Mouse (Mus musculus) left cerebral cortex, adult 8-10 months (tissue): ENCODE measurements around the gene Pikfyve. TPM values are rescaled to one million over a fixed set of nuclear protein-coding genes. Genes with fewer than 3 reads are reported as not detected.

Source experiments
- DNase-seq, 2 experiments: peaks; one replicate each; pipeline ENCODE4 v3.0.0; 2022; ENCODE audit warnings: low spot score in 2 of 2
- total RNA-seq, 4 experiments: library from RNA; stranded (reverse); gene quantifications; 2 replicates each; pipeline ENCODE4 v1.2.4; 2022

Gene Pikfyve
- 10 to 100 TPM; 46.0 to 56.0 (median 49.4) TPM for total RNA-seq

DNA sequence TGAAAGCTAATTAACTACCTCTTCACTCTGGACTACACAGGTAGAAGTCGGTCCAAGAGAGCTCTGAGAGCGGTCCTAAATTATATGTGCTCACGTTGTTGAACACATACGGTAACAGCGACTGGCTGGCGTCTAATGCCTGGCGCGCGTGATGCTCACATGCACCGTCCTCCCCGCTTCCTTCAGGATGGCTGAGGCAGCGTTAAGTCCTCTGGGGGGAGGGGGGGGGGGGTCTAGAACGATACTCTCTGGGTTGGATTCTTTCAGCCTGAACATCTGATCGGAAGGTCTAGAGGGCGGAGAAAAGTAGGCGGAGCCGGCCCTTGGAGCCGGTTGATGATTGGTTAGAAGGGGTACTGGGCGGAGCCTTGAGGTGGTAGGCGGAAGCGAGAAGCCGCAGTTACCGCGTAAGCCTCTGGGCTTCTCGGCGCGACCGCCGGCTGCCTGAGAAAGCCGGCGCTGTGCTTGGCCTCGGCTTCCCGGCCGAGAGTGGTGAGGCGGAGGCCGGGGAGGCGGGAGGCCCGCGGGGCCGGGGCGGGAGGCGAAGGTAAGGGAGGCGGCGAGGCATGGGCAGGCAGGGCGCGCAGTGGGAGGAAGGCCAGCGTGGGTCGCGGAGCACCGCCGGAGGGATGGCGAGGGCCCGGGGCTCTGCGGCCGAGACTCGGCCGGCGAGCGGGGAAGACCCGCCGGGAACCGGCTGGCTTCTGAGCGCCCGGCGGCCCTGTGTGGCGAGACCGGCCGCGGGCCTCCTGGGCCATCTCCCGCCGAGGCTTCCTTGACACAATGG, at the start of gene Pikfyve, which contains the start of gene Idh1:
Gene Pikfyve (plus strand): TSS at position 397 of the 787 bp plus-strand sequence.
Gene Idh1 (minus strand): TSS at position 214 of the 787 bp plus-strand sequence.
- peak; percentile 94 to 97 for DNase-seq

DNA sequence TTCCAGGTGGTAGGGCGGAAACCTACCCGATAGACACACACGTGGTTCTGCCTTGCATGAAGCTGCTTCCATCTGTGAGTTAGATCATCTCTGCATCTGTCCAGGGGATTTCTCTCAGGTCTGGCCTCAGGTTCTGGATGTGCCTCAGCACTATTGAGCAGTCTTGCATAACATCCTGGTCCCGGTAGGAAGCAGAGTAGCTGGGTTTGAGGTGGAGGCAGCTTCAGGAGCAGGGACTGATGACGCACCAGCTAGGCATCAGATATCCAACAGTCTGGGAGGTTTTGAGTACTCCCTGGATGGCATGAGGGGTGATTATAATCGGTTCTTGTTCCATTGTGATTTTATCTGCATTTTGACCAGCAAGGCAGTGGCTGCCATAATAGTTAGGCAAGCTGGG, 48.9 kb upstream of the Pikfyve start:
- no peak for DNase-seq

DNA sequence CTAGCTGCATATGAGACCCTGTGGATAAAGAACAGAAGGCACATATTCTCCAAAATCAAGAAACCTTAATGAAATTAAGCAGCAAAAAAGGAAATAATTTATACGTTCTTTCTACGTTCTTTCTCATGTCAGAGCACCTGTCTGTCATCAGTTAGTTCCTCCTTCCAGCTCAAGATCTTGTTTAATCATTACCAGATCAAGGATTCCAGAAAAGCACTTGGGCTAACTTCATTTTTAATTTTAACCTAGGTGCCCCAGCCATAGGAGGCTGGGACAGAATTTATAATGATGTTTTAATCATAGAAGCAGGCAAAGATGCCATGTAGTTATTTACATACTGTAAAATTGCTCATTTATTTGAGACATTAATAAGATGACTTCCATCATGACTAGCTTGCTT, 41.7 kb upstream of the Pikfyve start:
- no peak for DNase-seq

DNA sequence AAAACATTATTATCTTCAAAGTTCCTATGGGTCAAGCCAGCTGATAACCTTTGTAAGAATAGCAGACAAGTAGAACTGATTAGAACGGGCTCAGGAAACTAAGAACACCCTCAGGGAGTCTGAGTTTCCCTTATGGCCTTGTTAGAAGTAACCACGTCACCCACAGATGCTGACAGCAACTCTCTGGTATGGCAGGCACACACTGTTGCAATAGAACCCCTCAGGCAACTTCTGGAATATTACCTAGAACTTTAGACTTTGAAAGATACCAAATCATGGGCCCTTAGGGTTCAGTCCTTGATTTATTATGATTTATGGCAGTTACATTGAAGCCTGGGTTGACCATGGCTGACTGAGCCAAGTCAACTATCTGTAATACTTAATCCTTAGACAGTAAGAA, 39.9 kb upstream of the Pikfyve start:
- DNase-seq, result no peak

DNA sequence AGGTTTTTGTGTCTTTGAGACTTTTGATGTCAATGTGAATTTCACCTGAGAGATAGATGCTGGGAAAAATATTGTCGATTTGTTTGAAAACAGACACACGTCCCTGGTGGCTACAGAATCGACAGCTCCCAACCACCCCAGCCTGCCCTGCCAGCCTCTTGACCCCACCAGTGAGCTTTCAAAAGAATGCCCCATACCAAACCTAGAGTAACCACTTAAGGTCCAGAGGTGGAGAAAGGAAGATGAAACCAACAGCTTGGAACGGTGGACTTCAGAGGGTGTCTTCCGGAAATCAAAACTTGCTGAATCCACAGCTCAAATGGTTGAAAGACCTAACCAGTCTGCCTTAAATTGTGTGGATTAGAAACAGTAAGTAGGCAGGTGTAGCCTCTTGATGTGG, 39.2 kb upstream of the Pikfyve start:
- DNase-seq, result no peak

DNA sequence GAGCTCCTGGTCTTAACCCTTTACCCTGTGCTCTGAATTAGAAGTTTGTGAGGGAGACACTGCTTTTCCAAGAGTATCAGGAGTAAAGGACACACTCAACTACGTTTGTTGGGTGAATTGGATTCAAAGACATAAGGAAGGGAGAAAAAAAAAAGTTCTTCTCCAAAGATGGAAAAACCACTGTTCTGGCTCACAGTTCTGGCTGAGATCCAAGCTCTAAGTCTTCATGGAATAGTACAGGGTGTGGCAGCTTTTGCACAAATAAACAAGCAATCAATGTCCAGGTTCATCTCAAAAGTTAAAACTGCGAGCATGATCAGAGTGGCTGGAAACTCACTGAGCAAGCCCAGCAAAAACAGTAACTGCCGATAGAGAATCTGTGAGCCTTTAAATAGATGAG, 38.5 kb upstream of the Pikfyve start:
- DNase-seq, result no peak

DNA sequence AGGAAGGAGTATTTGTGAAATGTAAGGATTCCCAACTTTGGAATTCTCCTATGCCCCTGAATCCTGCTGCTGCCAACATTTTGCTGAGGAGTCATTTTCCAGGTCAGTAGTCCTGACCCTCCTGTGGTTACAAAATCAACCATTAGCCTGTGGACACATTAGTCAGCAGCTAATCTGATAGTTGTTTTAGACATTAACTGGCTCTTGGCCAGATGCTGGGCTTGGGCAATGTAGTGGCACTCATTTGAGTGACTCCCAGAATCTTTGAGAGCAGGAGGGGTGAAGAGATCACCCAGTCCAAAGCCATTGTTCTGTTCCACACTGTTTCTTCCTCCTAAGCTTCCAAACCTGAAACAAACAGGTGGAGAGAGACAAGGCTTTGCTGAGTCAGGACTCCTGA, 31.7 kb upstream of the Pikfyve start:
- no peak for DNase-seq

DNA sequence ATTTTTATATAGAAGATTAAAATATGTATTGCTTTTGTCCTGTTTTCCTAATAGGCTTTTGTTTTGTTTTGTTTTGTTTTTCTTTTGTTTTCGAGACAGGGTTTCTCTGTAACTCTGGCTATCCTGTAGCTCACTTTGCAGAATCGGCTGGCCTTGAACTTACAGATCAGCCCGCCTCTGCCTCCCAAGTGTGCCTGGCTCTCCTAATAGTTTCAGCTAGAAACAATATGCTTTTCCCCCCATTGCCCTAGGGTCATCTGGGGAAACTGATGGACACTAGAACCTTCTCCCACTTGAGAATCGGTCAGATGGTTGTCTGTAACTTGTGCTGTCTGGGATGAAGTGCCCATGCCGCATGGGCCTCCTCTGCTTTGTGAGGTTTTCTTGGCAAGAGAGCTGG, 30.4 kb upstream of the Pikfyve start:
- DNase-seq, result no peak

DNA sequence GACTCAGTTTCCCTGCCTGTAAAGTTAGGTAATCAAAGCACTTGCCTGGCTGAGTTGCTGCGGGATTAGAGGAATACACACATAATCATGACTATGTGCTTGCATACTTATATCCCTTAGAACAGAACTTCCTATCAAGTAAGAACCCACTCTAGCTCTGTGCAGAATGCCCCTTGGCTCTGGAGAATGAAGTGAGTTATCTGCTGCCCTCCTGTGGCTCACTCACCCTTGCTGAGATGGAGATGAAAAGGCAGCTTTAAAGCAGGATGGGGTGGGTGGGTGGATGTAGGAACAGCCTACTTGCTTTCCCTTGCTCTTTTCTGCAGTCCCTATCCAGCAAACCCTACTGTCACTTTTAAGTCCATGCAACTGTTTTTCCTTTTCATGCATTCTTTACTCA, 24.3 kb upstream of the Pikfyve start:
- no peak for DNase-seq

DNA sequence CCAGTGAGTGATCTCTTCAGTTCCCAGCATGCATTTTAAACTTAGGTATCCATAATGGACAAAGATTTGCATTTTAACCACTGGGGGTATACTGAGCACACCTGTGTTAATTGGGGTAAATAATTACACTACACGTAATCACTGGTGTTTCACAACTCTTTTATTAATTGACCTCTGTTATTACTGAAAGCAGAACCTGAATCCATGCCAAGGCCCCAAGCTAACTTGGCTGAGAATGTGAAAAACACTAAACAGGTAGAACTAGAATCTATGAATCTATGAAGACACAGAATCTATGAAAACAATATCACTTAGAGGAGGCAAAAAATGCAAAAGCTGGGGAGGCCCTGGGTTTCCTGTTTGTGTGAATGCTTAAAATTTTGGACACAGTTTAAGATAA, 19.0 kb upstream of the Pikfyve start:
- no peak for DNase-seq

DNA sequence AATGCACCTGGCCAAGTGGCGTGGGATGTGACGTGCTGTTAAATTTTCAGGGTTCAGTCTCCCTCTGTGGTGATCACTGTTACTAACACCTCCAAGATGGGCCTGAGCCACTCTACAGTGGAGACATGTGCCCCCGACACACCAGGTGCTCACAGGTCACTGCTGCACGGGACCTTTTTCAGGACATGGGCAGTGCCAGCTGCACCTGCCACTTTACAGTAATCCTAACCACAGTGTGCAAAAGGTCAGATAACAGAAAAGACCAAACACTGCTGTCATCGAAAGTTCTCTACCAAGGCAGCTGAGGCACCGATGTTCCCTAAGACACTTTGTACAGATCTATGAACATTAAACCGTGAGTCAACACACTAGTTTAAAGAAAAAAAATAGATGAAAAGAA, 16.9 kb upstream of the Pikfyve start:
- DNase-seq, result no peak

DNA sequence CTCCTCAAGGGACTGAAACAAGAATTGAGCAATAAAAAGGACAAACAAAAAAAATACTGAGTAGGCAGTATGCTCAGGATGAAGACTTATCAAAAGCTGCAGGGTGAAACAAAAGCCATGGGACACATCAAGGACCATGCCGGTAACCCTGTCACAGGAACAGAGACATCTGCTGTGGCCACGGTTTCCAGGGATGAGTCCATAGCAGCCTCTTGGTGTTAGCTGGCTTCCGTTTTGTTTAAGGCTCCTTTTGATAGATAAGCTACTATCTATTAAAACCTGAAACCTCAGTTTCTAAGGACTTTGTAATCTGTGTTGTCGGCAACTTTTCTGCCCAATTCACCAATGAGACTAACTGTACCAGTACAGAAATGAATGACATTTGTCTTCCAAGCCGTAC, 16.5 kb upstream of the Pikfyve start:
- no peak for DNase-seq

DNA sequence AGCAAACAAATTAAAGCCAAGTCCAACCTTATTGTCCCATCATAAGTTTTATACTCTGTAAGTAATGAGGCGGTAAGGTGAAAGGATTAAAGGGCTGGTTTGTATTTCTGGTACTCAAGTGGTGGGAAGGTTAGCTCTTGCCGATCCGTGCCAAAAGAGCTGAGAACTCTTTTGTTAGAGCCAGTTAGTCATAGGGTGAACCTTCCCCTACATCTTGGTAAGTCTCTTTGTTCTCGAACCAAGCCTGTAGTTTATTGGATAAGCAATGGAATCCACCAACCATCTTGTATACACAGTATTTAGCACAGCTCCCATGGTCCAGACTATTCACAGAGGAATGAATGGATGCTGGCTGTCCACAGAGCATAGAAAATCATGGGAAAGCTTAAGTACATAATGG, 14.9 kb upstream of the Pikfyve start:
- DNase-seq, result no peak

DNA sequence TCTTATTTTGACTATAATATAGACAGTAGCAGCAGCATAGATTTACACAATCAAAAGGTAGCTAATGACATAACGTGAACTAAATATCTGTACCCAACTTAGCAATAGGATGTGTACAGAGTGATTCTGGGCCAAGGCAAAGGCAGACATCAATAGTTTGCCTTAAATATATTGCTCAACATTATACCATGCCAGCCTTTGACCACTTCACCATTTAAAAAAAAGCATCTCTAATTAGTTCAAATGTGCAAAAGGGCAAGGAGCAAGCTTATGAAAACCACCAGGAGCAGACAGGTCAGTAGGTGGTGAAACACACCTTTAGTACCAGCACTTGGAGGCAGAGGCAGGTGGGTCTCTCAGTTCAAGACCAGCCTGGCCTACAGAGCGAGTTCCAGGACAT, 12.8 kb upstream of the Pikfyve start:
- DNase-seq, result no peak

DNA sequence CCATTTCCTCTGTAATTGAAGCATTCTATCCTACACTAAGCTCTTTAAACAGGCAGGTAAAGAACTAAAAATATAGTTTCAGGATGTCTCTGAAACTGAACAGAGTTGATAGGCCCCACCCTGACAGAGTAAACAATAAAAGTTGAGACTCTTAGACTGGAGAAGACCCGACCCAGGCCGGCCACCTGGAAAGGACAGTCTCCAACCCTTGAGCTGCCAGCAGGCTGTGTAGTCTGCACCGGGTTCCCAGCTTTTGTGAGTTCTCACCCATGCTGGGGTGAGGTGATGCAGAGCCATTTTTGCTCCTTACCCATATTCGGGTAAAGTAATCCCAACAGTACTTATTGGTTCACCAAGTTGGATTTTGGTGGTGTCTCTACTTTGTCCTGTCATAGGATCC, 10.3 kb upstream of the Pikfyve start:
- DNase-seq, result no peak

DNA sequence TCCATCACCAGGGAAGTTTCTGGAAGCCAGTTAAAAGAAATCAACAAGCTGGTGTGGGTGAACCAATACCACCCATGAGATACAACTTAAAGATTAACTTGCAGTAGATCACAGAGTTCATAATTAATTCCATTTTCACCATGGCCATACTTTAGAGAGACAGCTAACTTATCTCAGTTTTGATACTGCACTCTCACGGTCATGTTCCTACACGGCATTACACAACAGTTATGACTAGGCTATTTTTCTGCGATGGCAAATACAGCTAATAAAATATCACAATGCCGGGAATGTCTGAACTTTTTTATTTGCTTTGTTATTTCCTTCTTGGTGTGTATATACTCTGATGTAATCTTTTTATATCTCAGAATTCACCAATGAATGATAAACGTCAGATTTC, 9.6 kb upstream of the Pikfyve start:
- no peak for DNase-seq

DNA sequence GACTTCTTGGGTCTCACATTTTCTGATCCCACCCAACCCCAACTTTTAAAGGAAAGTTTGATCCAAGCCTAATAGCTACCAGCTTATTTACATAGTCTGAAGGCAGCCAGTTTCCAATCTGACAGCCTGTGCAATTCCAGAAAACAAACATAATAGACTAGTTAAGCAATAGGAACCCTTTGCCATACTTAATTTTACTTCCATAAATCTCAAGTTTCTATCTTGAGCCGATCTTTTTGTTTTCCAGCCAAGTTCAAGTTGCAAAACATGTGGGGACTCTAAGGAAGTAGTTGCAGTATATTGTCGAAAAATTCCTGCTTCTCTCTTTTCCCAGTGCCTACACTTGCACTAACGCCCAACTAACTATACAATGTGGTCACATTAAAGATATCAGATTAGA, 9.0 kb upstream of the Pikfyve start:
- no peak for DNase-seq

DNA sequence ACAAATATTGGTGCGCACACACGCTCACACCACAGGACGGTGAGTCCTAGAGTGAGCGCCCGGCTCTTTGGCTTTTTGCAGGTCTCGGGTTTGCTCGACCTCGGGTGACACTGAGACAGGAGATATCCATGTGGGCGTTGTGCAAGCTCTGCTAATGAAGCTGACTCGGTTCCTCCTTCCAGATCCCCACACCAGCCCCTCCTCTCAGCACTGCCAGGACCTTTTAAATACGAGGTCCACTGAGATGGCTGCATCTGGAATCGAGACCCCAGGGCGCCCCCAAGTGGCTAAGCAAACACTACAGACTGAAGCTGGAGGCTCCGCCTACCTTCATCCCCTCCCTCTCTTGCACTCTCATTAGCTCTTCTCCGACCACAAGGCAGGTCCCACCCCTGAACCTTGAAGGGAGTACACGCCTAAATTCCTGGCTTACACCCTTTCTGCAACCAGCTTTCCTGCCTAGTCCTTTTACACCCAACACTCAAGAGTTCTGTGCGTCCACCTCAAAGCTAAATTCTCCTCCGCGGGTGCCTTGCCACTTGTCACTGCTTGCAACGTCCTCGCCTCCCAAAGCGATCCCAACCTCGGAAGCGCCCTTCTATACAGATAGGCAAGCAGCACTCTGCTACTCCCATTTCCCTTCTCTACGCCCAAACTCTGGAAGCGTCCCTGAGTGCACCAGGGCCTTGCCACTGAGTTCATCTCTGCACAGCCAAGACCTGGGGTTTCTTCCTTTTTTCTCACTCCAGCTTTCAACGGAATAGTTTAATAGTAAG, 8.2 kb upstream of the Pikfyve start:
- DNase-seq, result peak; percentile 78 to 89

DNA sequence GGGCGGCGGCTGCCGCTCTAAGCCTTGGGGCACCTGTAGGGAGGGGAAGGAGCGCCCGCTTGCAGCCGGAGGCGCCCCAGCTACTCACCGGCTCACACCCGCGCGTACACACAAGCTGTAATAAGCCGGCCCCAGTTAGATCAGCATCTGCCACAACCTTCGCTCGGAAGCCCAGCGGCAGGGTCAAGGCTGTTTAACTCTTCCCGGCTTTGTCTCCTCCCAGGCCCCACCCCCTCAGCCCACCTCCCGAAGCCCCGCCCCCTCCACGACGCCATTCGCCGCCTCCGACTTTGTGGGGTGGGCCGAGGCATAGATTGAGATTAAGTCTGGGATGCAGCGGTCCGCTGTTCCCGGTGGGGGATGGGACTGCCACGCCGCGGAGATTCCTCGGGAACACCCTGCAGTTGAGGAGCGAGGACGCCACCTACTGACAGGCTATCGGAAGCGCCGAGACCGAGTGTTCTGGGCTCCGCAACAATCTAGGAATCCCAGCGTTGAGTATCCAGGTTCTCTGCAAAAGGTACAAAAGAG, 7.5 kb upstream of the Pikfyve start:
- DNase-seq, result peak; percentile 90 to 96

DNA sequence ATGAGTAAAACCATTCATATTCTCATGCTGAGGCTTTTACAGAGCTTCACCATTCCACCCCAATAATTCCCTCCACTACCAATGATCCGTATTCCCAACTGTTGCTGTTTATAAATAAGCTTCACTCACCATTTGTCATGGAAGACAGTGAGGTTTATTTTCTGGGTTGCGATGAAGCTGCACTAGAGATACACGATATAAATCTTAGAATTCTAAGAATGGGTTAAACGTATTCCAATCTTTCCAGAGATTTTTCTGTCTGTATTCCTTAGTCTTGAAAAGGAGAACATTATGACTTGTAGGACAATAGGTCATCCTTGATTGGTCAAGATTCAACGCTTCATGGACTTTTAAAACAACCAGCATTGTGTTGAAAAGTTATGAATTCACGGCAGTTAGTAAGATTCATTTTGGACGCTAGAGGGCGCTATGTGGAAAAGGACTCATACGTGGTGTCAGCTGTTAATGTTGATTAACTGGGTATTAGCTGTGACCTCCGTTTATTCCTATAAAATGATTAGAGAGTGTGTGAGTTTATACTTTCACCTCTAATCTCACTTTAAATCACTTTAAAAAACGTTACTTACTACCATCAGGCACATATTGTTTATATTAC, 6.7 kb upstream of the Pikfyve start:
- DNase-seq, result no peak

DNA sequence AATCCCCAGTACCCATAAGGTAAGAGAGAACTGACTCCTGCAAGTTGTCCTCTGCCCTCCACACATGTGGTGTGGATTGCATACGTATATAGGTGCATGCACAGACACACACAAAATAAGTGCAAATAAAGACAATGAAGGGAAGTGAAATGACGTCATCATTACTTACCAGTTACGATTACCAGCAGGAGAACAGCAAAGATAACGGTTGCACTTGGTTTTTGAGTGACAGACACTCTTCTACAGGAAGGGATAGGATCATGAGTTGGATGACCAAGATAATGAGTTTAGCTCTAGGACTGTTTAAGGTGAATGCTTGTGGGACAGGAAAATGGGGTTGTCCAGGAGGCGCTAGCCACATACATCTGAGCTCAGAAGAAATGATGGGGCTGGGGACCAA, 5.0 kb upstream of the Pikfyve start:
- DNase-seq, result no peak

DNA sequence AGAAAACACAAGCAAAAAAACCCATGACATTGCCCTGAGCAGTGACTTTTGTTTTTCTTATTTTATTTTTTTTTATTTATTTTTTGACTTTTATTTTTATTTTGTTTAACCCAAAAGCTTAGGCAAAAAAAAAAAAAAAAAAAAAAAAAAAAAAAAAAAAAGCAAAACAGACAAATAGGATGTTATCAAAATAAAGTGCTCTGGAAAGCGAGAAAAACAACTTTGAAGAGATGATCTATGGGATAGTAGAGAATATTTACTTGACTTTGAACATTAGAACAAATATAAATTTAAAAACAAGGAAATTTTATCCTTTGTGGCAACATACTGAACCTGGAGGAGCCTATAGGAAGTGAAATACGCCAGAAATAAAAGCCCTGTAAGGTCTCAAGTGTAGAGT, 2.5 kb upstream of the Pikfyve start:
- DNase-seq, result no peak
